Mouse (Mus musculus) brain, adult 2 months (tissue): ENCODE results near the gene Zkscan14.
"Not testable (repeated sequence)": the region's sequence is repeated elsewhere in the genome, so short reads cannot be mapped to it uniquely, and the experiment has no call there.

Experiments used
- DNase-seq: peaks from one replicate; pipeline ENCODE4 v3.0.0; 2011; ENCODE audit warnings: low read depth, low spot score

Zkscan14 gene

DNA sequence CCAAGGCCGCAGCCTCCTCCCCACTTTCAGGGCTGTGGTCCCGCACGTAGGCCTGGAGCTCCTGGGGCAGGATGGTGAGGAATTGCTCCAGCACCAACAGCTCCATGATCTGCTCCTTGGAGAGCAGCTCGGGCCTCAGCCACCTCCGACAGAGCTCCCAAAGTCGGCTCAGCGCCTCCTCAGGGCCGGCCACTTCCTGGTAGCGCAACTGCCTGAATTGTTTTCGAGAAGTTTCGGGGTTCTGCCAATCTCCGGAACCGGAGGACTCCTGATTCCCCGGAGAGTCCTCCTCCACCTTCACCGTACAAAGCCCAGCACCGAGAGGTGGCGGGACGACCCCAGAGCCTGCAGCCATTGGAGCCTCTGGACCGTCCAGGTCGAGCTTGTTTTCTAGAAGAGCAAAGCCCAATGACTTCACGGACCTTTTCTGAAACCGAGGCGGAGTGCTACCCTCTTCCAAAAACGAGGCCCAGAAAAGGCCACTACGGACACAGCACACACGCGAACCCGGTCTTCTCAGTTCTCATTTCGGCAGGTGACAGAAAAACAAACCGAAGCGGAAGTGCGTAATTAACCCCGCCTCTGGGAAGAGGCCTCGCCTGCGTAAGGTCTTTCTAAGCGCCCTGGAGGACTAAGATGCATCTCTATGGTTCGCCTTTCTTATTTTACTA, at the start of gene Zkscan14:
Zkscan14 (minus strand) TSS at position 548 of the 671 bp plus-strand sequence.
- DNase-seq = peak; percentile 97

DNA sequence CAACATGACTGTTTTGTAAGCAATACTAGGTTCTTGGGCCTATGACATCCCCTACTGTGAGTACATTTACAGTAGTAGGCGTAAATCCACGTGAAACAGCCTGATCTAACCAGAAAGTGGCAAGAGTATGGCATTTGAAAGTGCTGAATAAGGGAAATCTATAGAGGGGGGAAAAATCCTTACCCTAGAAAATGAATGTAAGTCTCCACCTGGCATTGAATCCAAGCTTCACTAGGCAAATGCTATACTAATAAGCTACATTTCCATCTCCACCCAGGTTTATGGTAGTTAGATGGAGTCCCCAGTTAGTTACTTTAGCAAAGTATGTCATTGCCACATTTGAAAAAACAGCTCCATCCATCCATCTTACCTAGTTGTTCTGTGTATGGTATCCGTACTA, 47.9 kb upstream of the Zkscan14 start:
- no peak for DNase-seq

DNA sequence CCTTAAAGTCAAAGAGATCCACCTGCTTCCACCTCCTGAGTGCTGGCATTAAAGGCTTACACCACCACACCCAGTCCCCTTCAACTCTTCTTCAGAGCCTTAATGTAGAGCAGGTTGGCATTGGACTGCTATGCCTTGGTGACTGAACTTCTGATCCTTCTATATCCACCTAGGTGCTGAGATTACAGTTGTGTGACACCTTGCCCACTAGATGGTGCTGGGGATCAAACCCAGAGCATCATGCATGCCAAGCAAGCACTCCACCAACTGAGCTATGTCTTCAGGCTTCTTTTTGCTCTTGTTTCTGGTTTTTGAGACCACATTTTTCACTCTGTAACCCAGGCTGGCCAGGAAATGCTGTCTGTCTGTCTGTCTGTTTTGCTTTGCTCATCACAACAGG, 33.0 kb upstream of the Zkscan14 start:
- DNase-seq = peak; percentile 60

DNA sequence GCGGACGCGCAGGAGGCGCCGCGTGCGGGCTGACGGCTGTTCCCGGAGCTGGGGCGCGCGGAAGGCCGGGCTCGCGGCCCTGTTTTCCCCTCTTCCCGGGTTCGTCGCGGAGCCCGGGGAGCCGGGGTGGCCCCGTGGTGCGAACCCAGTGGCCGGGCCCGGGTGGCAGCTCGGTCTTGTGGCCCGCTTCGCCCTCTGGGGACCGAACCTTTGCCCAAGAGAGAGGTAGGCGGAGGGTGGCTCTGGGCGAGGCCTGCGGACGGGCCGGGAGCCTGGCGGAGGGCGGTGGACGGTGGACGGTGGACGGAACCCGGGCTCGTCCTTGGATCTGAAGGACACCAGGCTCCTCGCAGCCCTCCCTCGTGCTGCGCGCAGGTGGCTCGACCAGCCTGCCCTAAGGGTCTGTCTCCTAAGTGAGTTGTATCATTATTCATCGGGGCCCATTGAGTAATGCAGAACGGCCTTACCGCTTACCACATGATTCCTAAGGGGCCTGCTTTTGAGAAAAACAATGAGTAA, 30.3 kb upstream of the Zkscan14 start:
- DNase-seq = peak; percentile 10

DNA sequence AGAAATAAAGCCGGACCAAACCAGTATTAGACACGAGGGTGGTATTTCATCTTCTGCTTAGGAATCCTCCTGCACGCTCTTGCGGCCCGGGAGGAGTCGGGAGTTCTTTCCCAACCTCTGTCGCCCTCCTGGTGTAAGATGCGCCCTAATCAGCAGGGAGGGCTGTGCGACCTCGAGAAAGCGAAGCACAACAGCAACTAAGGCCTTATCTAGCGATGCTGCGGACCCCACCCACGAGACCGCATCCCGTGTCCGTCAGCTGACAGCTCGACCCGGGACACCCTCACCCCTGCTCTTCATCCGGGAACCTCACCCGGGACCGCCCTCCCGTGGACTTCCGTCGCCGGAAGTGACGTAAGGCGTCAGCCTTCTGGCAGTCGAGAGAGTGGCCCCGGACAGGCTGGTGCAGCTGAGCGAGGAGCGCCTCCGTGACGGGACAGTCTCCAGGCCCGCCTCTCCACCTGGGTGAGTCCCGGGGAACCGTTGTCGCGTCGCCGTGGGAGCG, 29.8 kb upstream of the Zkscan14 start, which contains the start of gene Zfp655:
Zfp655 (plus strand) TSS at position 349 of the 505 bp plus-strand sequence.
- peak; percentile 99 for DNase-seq

DNA sequence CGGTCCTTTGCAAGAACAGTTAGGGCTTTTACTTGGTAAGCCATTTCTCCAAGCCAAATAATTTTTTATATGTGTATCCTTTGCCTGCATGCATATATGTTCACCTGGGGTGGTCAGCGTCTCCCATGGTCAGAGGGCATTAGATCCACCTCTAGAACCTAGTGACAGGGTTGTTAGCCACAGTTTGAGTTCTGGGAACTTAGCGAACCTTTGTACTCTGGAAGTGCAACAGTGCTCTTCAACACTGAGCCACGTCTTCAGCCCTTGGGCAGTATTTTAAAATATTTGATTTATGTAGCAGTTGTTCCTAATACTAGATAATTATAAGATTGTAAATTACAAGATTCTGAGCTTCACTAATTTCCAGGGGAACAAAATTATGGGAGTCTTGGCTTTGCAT, 29.0 kb upstream of the Zkscan14 start:
- no peak for DNase-seq

DNA sequence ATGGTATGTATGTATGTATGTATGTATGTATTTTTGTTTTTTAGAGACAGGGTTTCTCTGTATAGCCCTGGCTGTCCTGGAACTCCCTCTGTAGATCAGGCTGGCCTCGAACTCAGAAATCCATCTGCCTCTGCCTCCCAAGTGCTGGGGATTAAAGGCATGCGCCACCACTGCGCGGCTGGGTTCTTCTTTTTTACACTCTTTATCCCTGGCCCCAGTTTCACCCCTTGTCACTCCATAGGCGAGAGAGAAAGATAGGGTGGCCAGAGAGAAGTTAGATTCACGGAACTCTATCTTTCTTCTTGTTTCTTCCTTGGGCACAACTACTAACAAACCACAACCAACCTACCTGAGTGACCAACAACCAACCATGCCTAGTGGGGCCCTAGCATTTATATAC, 27.6 kb upstream of the Zkscan14 start:
- DNase-seq = not testable (repeated sequence)

DNA sequence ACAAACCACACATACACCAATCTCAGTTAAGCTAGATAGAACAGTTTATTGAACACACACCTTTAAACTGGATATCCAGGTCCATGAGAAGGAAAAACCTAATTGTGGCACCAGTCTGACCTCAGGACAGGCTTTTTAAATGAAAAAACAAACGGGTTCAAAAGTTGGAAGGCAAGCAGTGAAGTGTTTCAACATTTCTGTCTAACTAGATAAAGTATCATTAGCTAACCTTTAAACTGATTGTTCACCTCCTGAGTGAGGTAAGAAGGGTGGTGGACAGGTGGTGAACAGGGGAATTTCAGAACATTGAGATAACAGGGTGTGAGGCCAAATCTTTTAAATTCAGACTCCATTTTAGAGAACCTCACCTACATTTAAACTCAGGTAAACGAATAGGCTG, 24.8 kb upstream of the Zkscan14 start:
- no peak for DNase-seq

DNA sequence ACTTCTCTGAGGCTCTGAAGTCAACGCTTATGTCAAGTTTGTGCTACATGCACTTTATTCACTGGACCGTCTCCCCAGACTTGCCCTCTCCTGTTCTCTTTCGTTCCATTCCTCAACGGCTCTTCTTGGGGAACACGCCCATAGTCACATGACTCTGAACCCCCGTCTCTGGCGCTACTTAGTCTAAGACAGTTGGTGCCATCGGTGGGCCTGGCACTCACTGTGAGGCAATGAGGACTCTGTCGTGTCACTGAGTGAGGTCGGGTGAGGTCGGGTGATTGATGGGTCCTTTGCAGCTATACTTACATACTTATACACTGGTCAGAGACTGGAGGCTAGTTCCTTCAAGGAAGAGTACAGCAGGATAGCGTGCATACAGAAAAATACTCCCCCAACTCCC, 21.7 kb upstream of the Zkscan14 start:
- DNase-seq = no peak

DNA sequence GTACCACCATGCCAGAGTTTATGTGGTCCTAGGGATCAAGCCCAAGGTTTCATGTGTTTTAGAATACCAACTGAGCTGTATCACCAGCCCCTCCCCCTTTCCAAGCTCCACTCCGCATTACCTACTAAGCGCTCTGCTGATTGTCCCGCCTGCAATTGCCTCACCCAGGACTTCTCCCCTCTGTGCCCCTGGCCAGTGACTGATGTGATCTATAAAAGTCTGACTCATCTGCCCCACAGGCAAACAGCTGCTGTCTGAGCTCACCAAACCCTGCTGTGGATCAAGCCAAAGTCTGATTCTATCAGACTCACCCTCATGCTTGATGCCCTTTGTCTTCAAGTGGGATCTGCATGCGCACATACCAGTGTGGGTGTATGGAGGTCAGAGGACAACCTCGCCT, 21.2 kb upstream of the Zkscan14 start:
- no peak for DNase-seq

DNA sequence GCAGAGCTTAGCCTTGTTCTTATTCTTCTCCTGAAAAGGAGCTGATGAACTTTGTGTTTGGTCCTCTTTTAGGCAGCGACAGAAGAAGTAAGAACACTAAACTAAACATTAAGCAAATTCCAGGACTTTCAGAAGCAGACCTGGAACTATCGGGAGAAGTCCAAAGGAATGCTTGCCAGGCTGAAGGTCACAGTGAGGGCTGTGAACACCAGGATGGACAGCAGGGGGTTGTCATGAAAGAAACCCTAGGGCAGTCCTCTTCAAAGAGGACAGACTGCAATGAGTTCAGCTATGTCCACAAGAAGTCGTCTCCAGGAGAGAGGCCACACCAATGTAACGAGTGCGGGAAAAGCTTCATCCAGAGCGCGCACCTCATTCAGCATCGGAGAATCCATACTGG, 18.3 kb upstream of the Zkscan14 start:
- no peak for DNase-seq

DNA sequence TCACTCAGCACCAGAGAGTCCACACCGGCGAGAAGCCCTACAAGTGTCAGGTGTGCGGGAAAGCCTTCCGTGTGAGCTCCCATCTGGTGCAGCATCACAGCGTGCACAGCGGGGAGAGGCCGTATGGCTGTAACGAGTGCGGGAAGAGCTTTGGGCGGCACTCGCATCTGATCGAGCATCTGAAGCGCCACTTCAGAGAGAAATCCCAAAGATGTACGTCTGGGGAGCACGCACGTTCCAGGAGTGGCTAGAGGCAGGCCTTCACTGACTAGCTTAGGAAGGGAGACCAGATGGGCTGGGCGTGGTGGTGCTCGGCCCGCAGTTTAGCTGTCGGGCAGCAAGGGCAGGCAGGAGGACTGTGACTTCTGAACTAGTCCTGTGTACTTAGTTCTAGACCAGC, 17.0 kb upstream of the Zkscan14 start:
- no peak for DNase-seq

DNA sequence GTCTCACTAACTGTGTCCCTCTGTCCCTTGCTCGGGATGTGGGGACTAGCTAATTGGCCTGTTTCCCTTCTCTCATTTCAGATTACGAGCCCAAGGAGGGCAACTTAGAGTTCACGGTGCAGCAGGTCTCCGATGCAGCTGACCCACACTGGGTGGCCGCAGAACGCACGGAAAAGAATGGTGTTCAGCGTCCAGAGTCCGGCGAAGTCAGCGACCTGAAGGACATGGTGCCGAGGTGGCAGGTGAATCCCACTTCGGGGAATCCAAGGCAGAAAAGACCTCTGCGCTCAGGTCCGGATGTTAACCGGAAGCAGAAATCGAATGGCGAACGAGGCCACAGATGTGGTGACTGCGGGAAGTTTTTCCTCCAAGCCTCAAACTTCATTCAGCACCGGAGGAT, 16.5 kb upstream of the Zkscan14 start:
- DNase-seq = no peak

DNA sequence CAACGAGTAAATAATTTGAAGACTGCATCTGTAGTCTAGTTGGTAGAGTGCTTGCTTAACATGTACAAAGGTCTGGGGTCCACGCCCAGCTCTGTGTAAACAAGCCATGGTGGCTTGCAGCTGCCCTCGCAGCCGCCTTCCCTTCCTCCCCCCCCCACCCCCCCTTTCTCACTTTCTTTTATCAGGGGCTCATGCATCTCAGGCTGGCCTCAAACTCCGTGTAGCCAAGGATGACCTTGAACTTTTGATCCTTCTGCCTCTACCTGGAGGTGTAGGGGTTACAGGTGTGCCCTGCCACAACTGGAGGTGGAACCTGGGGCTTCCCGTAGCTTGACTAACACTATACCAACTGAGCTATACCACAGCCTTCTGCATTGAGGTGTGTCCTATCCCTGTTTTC, 16.1 kb upstream of the Zkscan14 start:
- no peak for DNase-seq

DNA sequence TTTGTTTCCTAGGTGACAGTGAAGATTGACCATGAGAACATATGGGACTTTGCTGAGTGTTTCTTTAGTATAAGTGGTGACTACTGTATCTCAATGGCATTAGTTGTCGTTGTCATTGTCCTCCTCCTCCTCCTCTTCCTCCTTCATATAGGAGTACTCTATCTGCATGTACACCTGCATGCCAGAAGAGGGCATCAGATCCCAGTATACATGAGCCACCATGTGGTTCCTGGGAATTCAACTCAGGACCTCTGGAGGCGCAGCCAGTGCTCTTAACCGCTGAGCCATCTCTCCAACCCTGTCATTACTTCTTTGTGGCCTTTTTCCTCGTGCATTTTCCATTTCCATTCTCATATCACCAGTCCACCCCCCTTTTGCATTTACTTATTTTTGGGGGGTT, 13.0 kb upstream of the Zkscan14 start:
- DNase-seq = peak; percentile 29

DNA sequence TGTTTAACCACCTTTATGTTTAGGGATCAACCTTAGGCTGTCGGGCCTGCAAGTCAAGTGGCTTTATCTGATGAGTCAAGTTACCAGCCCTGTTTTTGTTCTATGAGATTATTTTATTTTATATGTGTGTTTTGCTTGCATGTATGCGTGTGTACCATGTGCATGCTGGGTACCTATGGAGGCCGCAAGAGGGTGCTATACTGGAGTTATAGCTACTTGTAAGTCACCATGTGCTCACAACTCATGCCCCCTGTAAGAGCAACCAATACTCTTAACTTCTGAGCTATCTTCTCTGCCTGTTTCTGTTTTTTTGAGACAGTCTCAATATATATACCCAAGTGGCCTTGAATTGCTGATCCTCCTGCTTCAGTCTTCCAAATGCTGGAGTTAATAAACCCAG, 11.8 kb upstream of the Zkscan14 start:
- DNase-seq = no peak

DNA sequence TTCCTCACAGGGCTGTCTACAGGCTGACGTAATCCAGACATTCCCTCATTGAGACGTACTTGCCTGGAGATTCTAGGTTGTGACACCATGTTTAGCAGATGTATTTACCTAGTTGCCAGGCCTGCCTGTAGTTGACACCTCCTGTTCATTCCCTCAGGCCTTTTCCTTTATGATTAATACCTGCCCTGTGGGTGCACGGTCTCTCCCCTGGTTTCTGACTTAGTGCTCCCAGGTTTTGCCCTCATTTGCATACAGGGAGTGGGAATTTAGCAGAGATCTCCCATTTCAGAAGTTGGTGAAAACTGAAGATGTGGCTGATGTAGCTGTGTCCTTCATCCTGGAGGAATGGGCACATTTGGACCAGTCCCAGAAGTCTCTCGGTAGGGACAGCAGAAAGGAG, 10.5 kb upstream of the Zkscan14 start:
- DNase-seq = no peak

DNA sequence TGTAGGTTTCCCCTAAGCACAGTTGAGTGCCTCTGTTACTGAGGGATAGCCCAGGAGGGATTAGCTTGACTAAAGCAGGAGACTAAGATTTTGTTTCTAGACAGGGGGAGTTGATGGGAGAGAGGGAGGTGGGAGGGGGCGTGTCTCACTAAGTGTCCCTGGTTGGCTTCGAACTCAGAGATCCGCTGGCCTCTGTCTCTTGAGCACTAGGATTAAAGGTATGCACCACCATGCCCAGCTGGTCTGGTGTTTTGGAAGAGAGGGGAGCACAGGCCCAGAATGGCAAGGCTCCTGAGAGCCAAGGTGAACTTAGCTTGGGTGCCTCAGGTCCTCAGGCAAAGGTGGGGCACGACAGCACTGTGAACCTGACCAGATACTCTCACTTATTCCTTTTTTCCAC, 9.7 kb upstream of the Zkscan14 start:
- no peak for DNase-seq

DNA sequence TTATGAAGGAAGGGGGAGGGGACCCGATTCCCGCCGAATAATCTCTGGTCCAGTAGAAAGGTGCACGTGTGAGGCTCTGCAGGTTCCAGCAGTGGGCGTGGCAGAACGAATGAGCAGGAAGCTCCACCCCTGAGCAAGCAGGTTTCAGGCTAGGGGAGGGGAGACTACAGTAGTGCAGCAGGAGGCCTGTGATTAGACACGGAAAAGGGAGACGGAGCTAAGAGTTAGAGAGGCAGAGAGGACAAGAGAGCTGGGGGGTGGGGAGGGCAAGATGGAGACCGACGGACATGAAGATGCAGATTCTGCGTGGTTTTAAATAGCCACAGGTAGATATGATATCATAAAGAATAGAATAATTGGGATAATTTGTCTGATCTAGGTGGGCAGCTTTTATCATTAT, 6.7 kb upstream of the Zkscan14 start:
- not testable (repeated sequence) for DNase-seq

DNA sequence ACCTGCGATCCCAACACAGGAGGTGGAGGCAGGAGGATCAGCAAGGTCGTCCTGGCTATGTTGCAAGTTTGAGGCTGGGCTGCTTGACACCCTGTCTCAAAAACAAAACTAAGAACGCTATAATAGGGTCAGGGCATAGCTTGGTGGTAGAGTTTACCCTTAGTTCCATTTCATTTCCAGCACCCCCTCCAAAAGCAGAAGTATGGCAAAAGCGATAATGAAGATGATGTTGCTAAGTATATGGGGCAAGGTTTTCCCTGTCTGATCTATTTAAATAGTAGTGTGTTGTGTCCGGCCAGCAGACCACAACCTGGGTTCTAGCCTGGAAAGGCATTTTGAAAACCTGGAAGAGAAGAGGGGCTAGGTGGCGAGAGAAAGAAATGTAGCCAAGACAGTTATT, 6.3 kb upstream of the Zkscan14 start:
- no peak for DNase-seq

DNA sequence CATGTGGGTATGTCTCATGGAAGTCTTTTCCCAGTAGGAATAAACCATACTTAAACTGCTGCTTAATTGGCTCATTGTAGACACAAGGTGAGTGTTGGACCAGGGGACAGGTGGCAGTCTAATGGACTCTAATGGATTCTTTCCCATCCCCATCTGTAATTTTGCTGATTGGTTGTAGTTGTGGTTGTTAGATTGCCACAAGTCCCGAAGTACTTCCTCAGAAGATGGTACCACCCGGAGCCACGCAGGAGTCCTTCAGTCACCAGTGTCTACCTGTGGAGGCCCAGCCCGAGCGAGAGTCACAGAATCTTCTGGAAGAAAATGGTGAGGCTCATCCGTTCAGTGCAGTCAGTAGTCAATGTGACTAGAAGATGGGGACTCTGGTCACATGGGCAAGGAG, 5.7 kb upstream of the Zkscan14 start:
- DNase-seq = no peak

DNA sequence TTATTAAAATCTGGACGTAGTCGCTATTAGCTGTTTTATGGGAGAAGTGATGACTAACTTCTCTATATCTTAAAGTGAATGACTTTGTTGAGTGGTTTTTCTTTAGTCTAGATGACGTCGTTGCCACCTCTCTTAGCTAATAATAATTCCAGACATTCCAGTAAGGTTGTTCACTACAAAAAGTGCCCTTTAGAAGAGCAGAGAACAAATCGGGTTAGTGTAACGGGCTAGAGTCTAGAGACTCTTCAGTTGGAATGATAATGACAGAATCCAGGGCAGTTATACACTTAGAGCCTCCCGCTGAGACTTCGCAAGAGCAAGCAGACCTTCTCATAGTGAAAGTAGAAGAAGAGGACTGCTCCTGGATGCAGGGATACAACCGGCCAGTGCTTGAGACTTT, 3.4 kb upstream of the Zkscan14 start:
- no peak for DNase-seq

DNA sequence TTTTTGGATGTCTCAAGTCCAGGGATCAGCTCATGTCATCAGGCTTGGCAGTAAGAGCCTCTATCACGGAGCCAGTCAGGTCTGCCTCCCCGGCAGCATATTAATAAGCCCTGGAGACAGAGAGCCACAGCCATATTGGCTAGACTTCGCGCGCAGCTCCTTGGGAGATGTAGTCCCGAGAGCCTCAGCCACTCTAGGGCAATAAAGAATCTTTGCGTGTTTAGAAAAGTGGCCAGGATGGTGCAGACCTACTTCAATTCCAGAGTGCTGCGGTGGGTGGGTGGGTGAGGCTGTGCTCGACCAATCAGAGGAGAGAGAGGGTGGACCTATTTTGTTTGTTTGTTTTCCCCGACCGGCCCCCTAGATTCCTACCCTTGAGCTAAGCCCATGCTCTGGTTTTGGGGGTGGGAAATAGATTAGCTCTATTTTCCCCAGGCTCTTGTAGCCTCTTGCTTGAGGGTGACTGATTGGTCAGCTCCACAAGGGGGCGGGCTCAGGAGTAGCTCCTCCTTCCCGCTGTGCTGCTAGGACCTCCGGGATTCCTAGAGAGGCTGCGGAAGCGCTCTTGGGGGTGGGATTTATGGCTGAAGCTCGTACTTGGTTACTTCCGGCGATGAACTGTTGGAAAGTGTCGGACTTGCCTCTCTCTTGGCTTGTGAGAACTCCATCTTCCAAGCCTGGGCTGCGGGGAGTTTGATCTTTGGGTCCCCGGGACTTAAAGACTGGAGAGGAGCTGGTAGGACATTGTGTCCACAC, 2.4 kb upstream of the Zkscan14 start, which contains the start of gene Zkscan5:
Zkscan5 (plus strand) TSS at position 627 of the 756 bp plus-strand sequence.
- DNase-seq = peak; percentile 100
